Mouse (Mus musculus) spleen, adult 2 months (tissue): ENCODE measurements at regions not wholly inside any gene's neighbourhood (a gene's known extent, or its start where the extent isn't known, plus 50 kb on each side); places are given as distances from the start of the nearest gene placed in this dataset.
A peak's percentile ranks its signal among the peaks of the same experiment; 100 is the strongest.

Experiments
- DNase-seq, 2 experiments: peaks; one replicate each; pipeline versions ENCODE4 v3.0.0 to v3.0.0-alpha.2; 2012 to 2021; ENCODE audit warnings: low spot score in 2 of 2, low read depth in 1 of 2
- H3K27ac ChIP-seq: fragments of 200-500 bp; 2 replicates; pipeline ENCODE4 v1.5.1; 2012; ENCODE audit warnings: low read length, inconsistent platforms; ENCODE audit not compliant: insufficient read depth
- H3K27me3 ChIP-seq: fragments of 200-500 bp; 2 replicates; pipeline ENCODE4 v1.6.1; 2012; ENCODE audit warnings: mild to moderate bottlenecking, moderate library complexity, low read length, inconsistent platforms; ENCODE audit not compliant: control insufficient read depth, insufficient read depth
- H3K36me3 ChIP-seq: fragments of 200-500 bp; 2 replicates; pipeline ENCODE4 v1.6.1; 2012; ENCODE audit warnings: mild to moderate bottlenecking, low read length, inconsistent platforms; ENCODE audit not compliant: control insufficient read depth, insufficient read depth
- H3K4me1 ChIP-seq: fragments of 200-500 bp; 2 replicates; pipeline ENCODE4 v1.6.1; 2011; ENCODE audit warnings: inconsistent platforms; ENCODE audit not compliant: control insufficient read depth, insufficient read depth, insufficient read length
- H3K4me3 ChIP-seq: fragments of 200-500 bp; 2 replicates; pipeline ENCODE4 v1.5.1; 2011; ENCODE audit warnings: mild to moderate bottlenecking, inconsistent platforms; ENCODE audit not compliant: insufficient read depth, insufficient read length; ENCODE audit errors: extremely low read depth
- CTCF ChIP-seq: fragments of 200-500 bp; IDR thresholded peaks from 2 replicates; pipeline ENCODE4 v1.5.1; 2011; ENCODE audit warnings: mild to moderate bottlenecking, inconsistent platforms; ENCODE audit not compliant: insufficient read depth, insufficient read length, insufficient replicate concordance; ENCODE audit errors: extremely low read depth
- POLR2A ChIP-seq: fragments of 200-500 bp; IDR thresholded peaks from 2 replicates; pipeline ENCODE4 v1.6.1; 2011; ENCODE audit warnings: low read depth, low read length, inconsistent platforms
- WGBS: fragments of 180-500 bp; shearing (Covaris S2); methylation state at CpG from one replicate; pipeline ENCODE4 v1.1.7; 2018; 5-methylcytosine and 5-hydroxymethylcytosine counted together

DNA sequence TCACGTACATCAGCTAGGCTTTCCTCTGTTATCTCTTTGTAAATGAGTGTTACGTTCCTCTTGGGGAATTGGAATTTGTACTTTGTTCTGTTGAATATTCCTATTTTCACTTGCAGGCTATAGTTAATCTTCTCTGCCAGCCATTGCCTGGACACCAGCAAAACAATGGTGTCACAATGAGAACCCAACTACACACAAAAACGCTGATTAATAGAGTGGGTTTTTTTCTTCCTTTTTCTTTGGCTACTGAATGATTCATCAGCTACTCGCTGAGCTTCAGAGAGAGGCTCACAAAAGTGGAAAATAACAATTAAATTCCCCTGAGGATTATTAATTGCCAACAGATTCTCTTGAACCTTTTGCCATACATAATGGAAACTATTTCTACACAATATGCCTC lies 398.9 kb upstream of the Prickle1 start:
- no peak for DNase-seq
- TF ChIP-seq CTCF = no peak
- no peak for TF ChIP-seq POLR2A
- Histone ChIP-seq H3K36me3 (no peaks in the 10 kb centered on the region), H3K27me3 (no peaks in the 10 kb centered on the region), H3K27ac (no peak overlapping the region), H3K4me3 (no peak overlapping the region), H3K4me1 (no peaks in the 10 kb centered on the region)
- 75% methylated on average over 4 of the region's 4 CpGs for WGBS

DNA sequence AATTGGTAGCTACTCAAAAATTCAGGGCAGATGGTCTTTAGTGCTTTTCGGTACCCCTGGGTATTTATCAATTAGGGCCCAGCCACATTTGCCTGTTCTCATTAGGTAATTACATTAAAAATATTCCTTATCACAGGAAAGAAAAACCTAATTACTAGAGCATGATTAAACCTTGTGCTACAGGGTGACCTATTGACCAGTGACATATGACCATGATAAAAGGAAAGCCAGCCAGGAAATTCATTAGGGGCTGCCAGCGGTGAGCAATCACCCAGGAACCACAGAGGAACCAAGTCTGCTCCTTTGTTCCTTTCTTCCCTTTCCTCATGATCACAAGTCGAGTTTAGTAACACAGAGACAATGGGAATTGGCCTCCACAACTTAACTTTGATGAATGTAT lies 394.4 kb upstream of the Prickle1 start:
- DNase-seq = no peak
- Histone ChIP-seq H3K4me1 (no peaks in the 10 kb centered on the region), H3K27me3 (no peaks in the 10 kb centered on the region), H3K4me3 (no peak overlapping the region), H3K27ac (no peak overlapping the region), H3K36me3 (no peaks in the 10 kb centered on the region)
- 51% methylated on average over 3 of the region's 3 CpGs for WGBS
- TF ChIP-seq CTCF (no peak), POLR2A (no peak)

GRCm38 (mm10) chr15:93988367-93988766 lies 392.7 kb upstream of the Prickle1 start:
- H3K4me3 ChIP-seq = no peak overlapping the region
- H3K4me1 ChIP-seq = no peaks in the 10 kb centered on the region
- H3K27me3 ChIP-seq = no peaks in the 10 kb centered on the region
- no peak overlapping the region for H3K27ac ChIP-seq
- no peak for TF ChIP-seq POLR2A
- TF ChIP-seq CTCF = no peak
- 82% methylated on average over 5 of the region's 5 CpGs for WGBS
- no peak for DNase-seq
- H3K36me3 ChIP-seq = no peaks in the 10 kb centered on the region

DNA sequence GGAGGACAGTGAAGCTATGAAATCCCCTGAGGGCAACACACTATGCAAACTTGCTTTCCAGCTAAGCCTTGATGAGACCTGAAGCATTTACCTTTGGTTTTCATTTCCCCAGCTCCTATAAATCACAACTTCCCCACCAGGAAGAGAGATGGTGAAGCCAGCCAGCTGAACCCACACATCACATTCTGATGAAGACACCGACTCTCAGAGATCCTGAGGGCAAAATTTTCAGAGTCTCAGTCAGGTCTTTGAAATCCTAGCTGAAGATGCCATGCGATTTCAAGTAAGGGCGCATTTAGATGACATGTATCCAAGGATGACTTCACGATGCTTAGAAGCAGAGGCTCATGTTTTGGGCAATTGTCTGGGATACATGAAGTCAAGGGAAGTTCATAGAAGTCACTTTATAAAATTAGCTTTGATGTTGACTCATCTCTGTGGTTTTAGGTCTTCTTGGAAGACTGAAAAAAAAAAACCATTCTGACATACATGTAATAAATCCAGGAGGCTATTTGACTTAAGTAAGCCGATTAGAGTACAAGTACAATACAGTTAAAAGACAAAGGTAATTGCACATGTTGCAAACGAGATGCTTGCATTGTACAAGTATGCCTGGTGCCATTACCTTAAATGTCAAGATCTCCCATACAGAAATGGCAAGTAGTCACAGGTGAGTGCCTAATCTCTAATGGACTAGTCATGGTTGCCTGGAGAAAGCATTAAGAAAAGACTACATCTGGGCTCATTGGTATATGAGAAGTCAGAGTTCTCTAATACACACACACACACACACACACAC lies 391.1 kb upstream of the Prickle1 start:
- Histone ChIP-seq H3K4me3 (no peak overlapping the region), H3K27ac (no peak overlapping the region), H3K4me1 (no peaks in the 10 kb centered on the region), H3K36me3 (no peaks in the 10 kb centered on the region), H3K27me3 (no peaks in the 10 kb centered on the region)
- no peak for DNase-seq
- 83% methylated on average over 6 of the region's 6 CpGs for WGBS
- TF ChIP-seq POLR2A (no peak), CTCF (no peak)

- no peak overlapping the region for H3K27ac ChIP-seq
- TF ChIP-seq CTCF (no peak), POLR2A (no peak)
- no peak for DNase-seq
- H3K27me3 ChIP-seq = no peaks in the 10 kb centered on the region
- no peak overlapping the region for H3K4me3 ChIP-seq
- no peaks in the 10 kb centered on the region for H3K36me3 ChIP-seq
- H3K4me1 ChIP-seq = no peaks in the 10 kb centered on the region
- WGBS = 94% methylated on average over 9 of the region's 9 CpGs
Observed at GRCm38 (mm10) chr15:93982091-93982490, 386.4 kb upstream of the Prickle1 start.

GRCm38 (mm10) chr15:93977494-93977893 lies 381.8 kb upstream of the Prickle1 start:
- DNase-seq = no peak
- no peaks in the 10 kb centered on the region for H3K36me3 ChIP-seq
- TF ChIP-seq CTCF = no peak
- TF ChIP-seq POLR2A = no peak
- no peak overlapping the region for H3K27ac ChIP-seq
- 74% methylated on average over 5 of the region's 5 CpGs for WGBS
- no peaks in the 10 kb centered on the region for H3K4me1 ChIP-seq
- H3K27me3 ChIP-seq = no peaks in the 10 kb centered on the region
- no peak overlapping the region for H3K4me3 ChIP-seq

DNA sequence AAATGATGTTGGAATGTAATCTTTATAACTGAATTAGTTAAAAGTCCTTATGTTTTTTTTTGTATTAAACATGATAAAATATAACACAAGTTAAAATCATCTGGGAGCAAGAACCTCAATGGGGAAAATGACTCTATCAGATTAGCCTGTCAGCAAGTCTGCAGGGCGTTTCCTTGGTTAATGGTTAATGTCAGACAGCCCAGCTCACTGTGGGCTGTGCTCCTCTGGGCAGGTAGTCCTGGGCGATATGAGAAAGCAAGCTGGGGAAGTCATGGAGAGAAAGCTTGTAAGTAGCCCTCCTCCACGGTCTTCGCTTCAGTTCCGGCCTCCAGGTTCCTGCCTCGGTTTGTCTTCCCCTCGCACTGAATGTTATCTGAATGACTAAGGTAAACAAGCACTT lies 379.0 kb upstream of the Prickle1 start:
- H3K36me3 ChIP-seq = no peaks in the 10 kb centered on the region
- H3K27me3 ChIP-seq = no peaks in the 10 kb centered on the region
- no peak overlapping the region for H3K4me3 ChIP-seq
- WGBS = 82% methylated on average over 7 of the region's 7 CpGs
- no peaks in the 10 kb centered on the region for H3K4me1 ChIP-seq
- no peak for DNase-seq
- TF ChIP-seq CTCF (no peak), POLR2A (no peak)
- H3K27ac ChIP-seq = peak overlapping the region; percentile 38; the same call in 1 of the 2 replicates
